Mouse (Mus musculus): ENCODE data around the gene Ncl. TPM values are rescaled to one million over a fixed set of nuclear protein-coding genes. Genes with fewer than 3 reads are reported as not detected.

Gene Ncl
- total RNA-seq, 2 experiments from 2014 or later, result 131 to 133 TPM

- H3K27ac ChIP-seq, result peak overlapping the region; percentile 99
- H3K4me3 ChIP-seq, result peak overlapping the region; percentile 98
- TF ChIP-seq CTCF (IDR thresholded peaks at IDR 0.05), result no peak
- no peak for DNase-seq (ENCODE audit: extremely low spot score in 1 of 2, low spot score in 2 of 2)
- intact Hi-C loops (cut with DNase I), result no loop called here
Observed at GRCm38 (mm10) chr1:86358229-86358905, 833 bp downstream of the Ncl start.

GRCm38 (mm10) chr1:86354186-86354585, 5.0 kb downstream of the Ncl start:
- H3K27ac ChIP-seq, result no peak overlapping the region
- no peak for DNase-seq (ENCODE audit: extremely low spot score in 1 of 2, low spot score in 2 of 2)
- intact Hi-C loops (cut with DNase I), result no loop called here
- TF ChIP-seq CTCF (IDR thresholded peaks at IDR 0.05), result no peak
- no peak overlapping the region for H3K4me3 ChIP-seq

- Histone ChIP-seq H3K4me3 (no peak overlapping the region), H3K27ac (no peak overlapping the region)
- no peak for DNase-seq (ENCODE audit: extremely low spot score in 1 of 2, low spot score in 2 of 2)
- intact Hi-C loops (cut with DNase I), result no loop called here
- TF ChIP-seq CTCF (IDR thresholded peaks at IDR 0.05), result no peak
Observed at GRCm38 (mm10) chr1:86350576-86350975, 8.6 kb downstream of the Ncl start.

GRCm38 (mm10) chr1:86349696-86350095, 9.5 kb downstream of the Ncl start:
- DNase-seq (ENCODE audit: extremely low spot score in 1 of 2, low spot score in 2 of 2), result no peak
- intact Hi-C loops (cut with DNase I), result no loop called here
- TF ChIP-seq CTCF (IDR thresholded peaks at IDR 0.05), result no peak

GRCm38 (mm10) chr1:86349201-86349600, 10.0 kb downstream of the Ncl start:
- no peak for TF ChIP-seq CTCF (IDR thresholded peaks at IDR 0.05)
- DNase-seq (ENCODE audit: extremely low spot score in 1 of 2, low spot score in 2 of 2), result no peak
- Histone ChIP-seq H3K27ac (no peak overlapping the region), H3K4me3 (no peak overlapping the region)
- intact Hi-C loops (cut with DNase I), result no loop called here

More at GRCm38 (mm10) chr1:86349696-86350095, 9.5 kb downstream of the Ncl start:
- H3K4me3 ChIP-seq, result no peak overlapping the region
- no peak overlapping the region for H3K27ac ChIP-seq

GRCm38 (mm10) chr1:86348801-86349200, 10.4 kb downstream of the Ncl start:
- Histone ChIP-seq H3K27ac (no peak overlapping the region), H3K4me3 (no peak overlapping the region)
- TF ChIP-seq CTCF (IDR thresholded peaks at IDR 0.05), result peak; percentile 32
- DNase-seq (ENCODE audit: extremely low spot score in 1 of 2, low spot score in 2 of 2), result no peak
- intact Hi-C loops (cut with DNase I), result no loop called here

GRCm38 (mm10) chr1:86348083-86348482, 11.1 kb downstream of the Ncl start:
- intact Hi-C loops (cut with DNase I), result no loop called here

DNA sequence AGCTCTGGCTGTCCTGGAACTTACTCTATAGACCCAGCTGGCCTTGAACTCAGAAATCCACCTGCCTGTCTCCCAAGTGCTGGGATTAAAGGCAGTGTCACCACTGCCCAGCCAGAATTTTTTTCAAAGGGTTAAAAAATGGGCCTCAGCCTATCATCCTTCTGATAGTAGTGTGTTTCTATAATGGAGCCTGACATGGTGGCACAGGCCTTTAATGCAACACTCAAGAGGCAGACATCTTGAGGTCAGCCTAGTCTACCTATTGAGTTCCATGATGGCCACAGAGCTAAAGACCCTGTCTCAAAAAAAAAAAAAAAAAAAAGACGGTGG, 11.5 kb downstream of the Ncl start:
- intact Hi-C loops (cut with DNase I), result no loop called here
- DNase-seq (ENCODE audit: extremely low spot score in 1 of 2, low spot score in 2 of 2), result no peak
- no peak overlapping the region for H3K27ac ChIP-seq
- TF ChIP-seq CTCF (IDR thresholded peaks at IDR 0.05), result no peak
- H3K4me3 ChIP-seq, result no peak overlapping the region

More at GRCm38 (mm10) chr1:86348083-86348482, 11.1 kb downstream of the Ncl start:
- TF ChIP-seq CTCF (IDR thresholded peaks at IDR 0.05), result no peak
- DNase-seq (ENCODE audit: extremely low spot score in 1 of 2, low spot score in 2 of 2), result no peak
- H3K27ac ChIP-seq, result no peak overlapping the region
- no peak overlapping the region for H3K4me3 ChIP-seq

GRCm38 (mm10) chr1:86346851-86347715, 12.1 kb downstream of the Ncl start:
- intact Hi-C loops (cut with DNase I), result no loop called here
- no peak for DNase-seq (ENCODE audit: extremely low spot score in 1 of 2, low spot score in 2 of 2)
- no peak overlapping the region for H3K4me3 ChIP-seq
- no peak overlapping the region for H3K27ac ChIP-seq
- TF ChIP-seq CTCF (IDR thresholded peaks at IDR 0.05), result peak; percentile 41

- no peak overlapping the region for H3K4me3 ChIP-seq
- DNase-seq (ENCODE audit: extremely low spot score in 1 of 2, low spot score in 2 of 2), result no peak
- H3K27ac ChIP-seq, result no peak overlapping the region
- no peak for TF ChIP-seq CTCF (IDR thresholded peaks at IDR 0.05)
- intact Hi-C loops (cut with DNase I), result no loop called here
Observed at GRCm38 (mm10) chr1:86345956-86346355, 13.2 kb downstream of the Ncl start.

GRCm38 (mm10) chr1:86345069-86345468, 14.1 kb downstream of the Ncl start:
- no peak for TF ChIP-seq CTCF (IDR thresholded peaks at IDR 0.05)
- no peak overlapping the region for H3K4me3 ChIP-seq
- no peak overlapping the region for H3K27ac ChIP-seq
- no peak for DNase-seq (ENCODE audit: extremely low spot score in 1 of 2, low spot score in 2 of 2)
- intact Hi-C loops (cut with DNase I), result no loop called here

DNA sequence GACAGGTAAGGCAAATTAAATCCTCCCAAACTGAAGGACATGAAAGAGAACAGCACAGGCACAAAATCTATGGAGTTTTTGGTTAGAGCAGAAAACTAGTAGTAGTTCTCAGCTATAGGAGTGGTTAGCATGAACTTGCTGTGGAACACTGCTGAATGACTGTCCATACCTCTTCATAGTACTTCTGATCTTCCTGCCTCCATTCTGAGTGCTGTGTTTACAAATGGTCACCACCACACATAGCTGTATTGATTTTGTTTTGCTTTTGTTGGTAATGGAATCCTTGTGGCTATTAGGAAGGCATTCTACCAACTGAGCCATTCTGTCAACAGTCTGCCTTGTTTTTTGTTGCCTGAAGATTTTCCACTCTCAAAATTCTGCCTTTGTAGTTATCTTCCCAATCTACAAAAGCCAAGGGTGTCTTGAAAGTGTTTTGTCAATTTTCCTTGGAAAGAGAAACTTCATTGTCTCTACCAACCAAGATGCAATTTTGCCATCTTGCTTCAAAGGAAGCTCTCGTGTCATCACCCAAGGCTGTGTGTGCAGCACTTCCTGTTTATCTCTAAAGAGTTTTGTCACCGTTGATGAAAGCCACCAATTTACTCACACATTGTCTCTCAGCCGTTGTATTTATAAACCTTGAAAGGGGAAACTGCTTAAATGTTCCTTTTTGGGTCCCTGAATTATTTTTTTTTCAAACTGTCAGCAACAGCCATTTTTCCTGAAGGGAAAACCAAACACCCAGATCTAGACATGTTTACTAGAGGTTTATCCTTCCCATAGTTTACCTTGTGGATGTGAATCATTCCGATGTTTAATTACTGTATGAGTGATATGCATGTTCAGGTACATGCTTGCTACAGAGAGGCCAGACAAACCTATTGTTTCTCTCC, 15.0 kb downstream of the Ncl start:
- H3K27ac ChIP-seq, result no peak overlapping the region
- no peak overlapping the region for H3K4me3 ChIP-seq
- TF ChIP-seq CTCF (IDR thresholded peaks at IDR 0.05), result no peak
- no peak for DNase-seq (ENCODE audit: extremely low spot score in 1 of 2, low spot score in 2 of 2)
- intact Hi-C loops (cut with DNase I), result no loop called here
